Mouse (Mus musculus) granulocyte monocyte progenitor cell, adult 5-6 weeks (primary cell): ENCODE results near the gene Eif4e3. TPM values are rescaled to one million over a fixed set of nuclear protein-coding genes. Genes with fewer than 3 reads are reported as not detected.

Experiments
- ATAC-seq: replicated peaks from 2 replicates; pipeline ENCODE4 v1.8.0; 2016; ENCODE audit warnings: mild to moderate bottlenecking, moderate TSS enrichment, inconsistent platforms; ENCODE audit not compliant: poor library complexity, severe bottlenecking
- total RNA-seq, 2 experiments: library from RNA; stranded (forward) in 1 of 2; stranded (reverse) in 1 of 2; fragments of 200-712, 200-1000 nt in 1 of 2; fragments of >200 nt in 1 of 2; fragmentation: Nextera tagmentation in 1 of 2; gene quantifications; 2 replicates each; pipeline ENCODE4 v1.2.3; 2014 to 2017

The Eif4e3 gene
- total RNA-seq, 2 experiments from 2014 or later = 23.2 to 26.8 TPM

GRCm38 (mm10) chr6:99625803-99626202, 40.8 kb downstream of the Eif4e3 start:
- ATAC-seq = peak; percentile 16; the same call in 1 of the 2 replicates

- ATAC-seq = peak; percentile 86
These were observed 41.3 kb downstream of the Eif4e3 start for GRCm38 (mm10) chr6:99625306-99625705.

GRCm38 (mm10) chr6:99624542-99624941, 42.0 kb downstream of the Eif4e3 start:
- ATAC-seq = no peak

- ATAC-seq = no peak
These were observed 42.9 kb downstream of the Eif4e3 start for GRCm38 (mm10) chr6:99623641-99624040.

GRCm38 (mm10) chr6:99621167-99621566, 45.4 kb downstream of the Eif4e3 start:
- no peak for ATAC-seq

- peak; percentile 65 for ATAC-seq
These were observed 46.1 kb downstream of the Eif4e3 start for GRCm38 (mm10) chr6:99620471-99620870.

GRCm38 (mm10) chr6:99619964-99620363, 46.6 kb downstream of the Eif4e3 start:
- peak; percentile 43 for ATAC-seq

GRCm38 (mm10) chr6:99619466-99619865, 47.1 kb downstream of the Eif4e3 start:
- ATAC-seq = peak; percentile 78

GRCm38 (mm10) chr6:99617867-99618266, 48.7 kb downstream of the Eif4e3 start:
- no peak for ATAC-seq

GRCm38 (mm10) chr6:99617415-99617814, 49.2 kb downstream of the Eif4e3 start:
- peak; percentile 69 for ATAC-seq

- no peak for ATAC-seq
These were observed 51.3 kb downstream of the Eif4e3 start for GRCm38 (mm10) chr6:99615272-99615751.

- no peak for ATAC-seq
These were observed 51.9 kb downstream of the Eif4e3 start for GRCm38 (mm10) chr6:99614566-99615271.

GRCm38 (mm10) chr6:99611866-99612265, 54.7 kb downstream of the Eif4e3 start:
- no peak for ATAC-seq

- ATAC-seq = peak; percentile 79
These were observed 55.8 kb downstream of the Eif4e3 start for GRCm38 (mm10) chr6:99610454-99611427.

GRCm38 (mm10) chr6:99606079-99606478, 60.5 kb downstream of the Eif4e3 start:
- ATAC-seq = no peak

- no peak for ATAC-seq
These were observed 61.8 kb downstream of the Eif4e3 start for GRCm38 (mm10) chr6:99604758-99605157.

GRCm38 (mm10) chr6:99602434-99602833, 64.1 kb downstream of the Eif4e3 start:
- ATAC-seq = no peak

GRCm38 (mm10) chr6:99600886-99601285, 65.7 kb downstream of the Eif4e3 start:
- ATAC-seq = peak; percentile 22

- ATAC-seq = peak; percentile 93
These were observed 66.3 kb downstream of the Eif4e3 start for GRCm38 (mm10) chr6:99600168-99600793.

GRCm38 (mm10) chr6:99599651-99600050, 66.9 kb downstream of the Eif4e3 start:
- ATAC-seq = no peak

- no peak for ATAC-seq
These were observed 67.3 kb downstream of the Eif4e3 start for GRCm38 (mm10) chr6:99599229-99599628.
